Mouse (Mus musculus): ENCODE results near the gene Trappc5. TPM values are rescaled to one million over a fixed set of nuclear protein-coding genes. Genes with fewer than 3 reads are reported as not detected.

The Trappc5 gene
- polyA plus RNA-seq, 1 experiment = 30.5 TPM

DNA sequence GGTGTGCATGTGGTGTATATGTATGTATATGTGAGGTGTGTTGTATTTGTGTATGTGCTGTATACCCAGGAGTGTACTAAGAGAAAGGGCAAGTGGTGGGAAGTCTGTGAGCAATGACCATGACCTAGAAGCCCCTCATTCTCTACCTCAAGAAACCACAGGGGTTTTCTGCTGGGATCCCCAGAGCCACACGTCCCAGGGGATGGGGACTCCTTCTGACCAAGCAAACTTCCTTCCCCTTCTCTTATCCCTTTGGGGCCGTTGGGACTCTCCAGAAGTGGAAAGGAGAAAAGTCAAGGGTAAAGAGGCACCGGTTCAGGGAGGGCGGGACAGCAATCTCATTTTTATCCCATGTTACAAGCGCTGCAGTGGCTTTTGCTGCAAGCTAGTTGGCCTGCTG is 9.3 kb downstream of the Trappc5 start:
- Histone ChIP-seq H3K4me3 (ENCODE audit: insufficient read depth, low read depth, low read length) (no peak overlapping the region), H3K36me3 (ENCODE audit: control insufficient read depth, insufficient read depth, low read length) (no peaks in the 10 kb centered on the region), H3K4me1 (ENCODE audit: control insufficient read depth, insufficient read depth, low read length) (no peaks in the 10 kb centered on the region), H3K27me3 (replicated peaks; ENCODE audit: control insufficient read depth, insufficient read depth, low read length) (no peaks in the 10 kb centered on the region), H3K27ac (ENCODE audit: insufficient read depth, low read depth, low read length) (no peak overlapping the region)
- 66% methylated on average over 5 of the region's 5 CpGs for WGBS
- no peak for DNase-seq
- TF ChIP-seq POLR2A (IDR thresholded peaks at IDR 0.05; ENCODE audit: low read depth, low read length) (no peak), CTCF (conservative IDR thresholded peaks at IDR 0.05; ENCODE audit: insufficient read depth, insufficient read length, low read depth, low read length) (no peak)

GRCm38 (mm10) chr8:3687537-3687936 is 11.4 kb downstream of the Trappc5 start:
- H3K4me3 ChIP-seq (ENCODE audit: insufficient read depth, low read depth, low read length) = no peak overlapping the region
- no peak for DNase-seq
- no peaks in the 10 kb centered on the region for H3K4me1 ChIP-seq (ENCODE audit: control insufficient read depth, insufficient read depth, low read length)
- 72% methylated on average over 6 of the region's 6 CpGs for WGBS
- peak; percentile 20; the same call in 1 of the 2 replicates for TF ChIP-seq CTCF (conservative IDR thresholded peaks at IDR 0.05; ENCODE audit: insufficient read depth, insufficient read length, low read depth, low read length)
- TF ChIP-seq POLR2A (IDR thresholded peaks at IDR 0.05; ENCODE audit: low read depth, low read length) = no peak
- H3K27ac ChIP-seq (ENCODE audit: insufficient read depth, low read depth, low read length) = no peak overlapping the region
- no peaks in the 10 kb centered on the region for H3K36me3 ChIP-seq (ENCODE audit: control insufficient read depth, insufficient read depth, low read length)
- no peaks in the 10 kb centered on the region for H3K27me3 ChIP-seq (replicated peaks; ENCODE audit: control insufficient read depth, insufficient read depth, low read length)

- 61% methylated on average over 3 of the region's 3 CpGs for WGBS
- DNase-seq = no peak
- Histone ChIP-seq H3K4me3 (ENCODE audit: insufficient read depth, low read depth, low read length) (no peak overlapping the region), H3K27me3 (replicated peaks; ENCODE audit: control insufficient read depth, insufficient read depth, low read length) (no peaks in the 10 kb centered on the region), H3K4me1 (ENCODE audit: control insufficient read depth, insufficient read depth, low read length) (no peaks in the 10 kb centered on the region), H3K36me3 (ENCODE audit: control insufficient read depth, insufficient read depth, low read length) (no peaks in the 10 kb centered on the region), H3K27ac (ENCODE audit: insufficient read depth, low read depth, low read length) (no peak overlapping the region)
- TF ChIP-seq CTCF (conservative IDR thresholded peaks at IDR 0.05; ENCODE audit: insufficient read depth, insufficient read length, low read depth, low read length) (no peak), POLR2A (IDR thresholded peaks at IDR 0.05; ENCODE audit: low read depth, low read length) (no peak)
These were observed 14.7 kb downstream of the Trappc5 start for GRCm38 (mm10) chr8:3690774-3691173.

GRCm38 (mm10) chr8:3694121-3694520 is 18.0 kb downstream of the Trappc5 start, which contains the start of gene Fcer2a:
TSS of gene Fcer2a (minus strand) at chr8:3694175.
- Histone ChIP-seq H3K27ac (ENCODE audit: insufficient read depth, low read depth, low read length) (no peak within 1 kb of the TSS), H3K36me3 (ENCODE audit: control insufficient read depth, insufficient read depth, low read length) (no peaks in the 10 kb centered on the region), H3K4me3 (ENCODE audit: insufficient read depth, low read depth, low read length) (no peak within 1 kb of the TSS), H3K4me1 (ENCODE audit: control insufficient read depth, insufficient read depth, low read length) (no peaks in the 10 kb centered on the region), H3K27me3 (replicated peaks; ENCODE audit: control insufficient read depth, insufficient read depth, low read length) (no peaks in the 10 kb centered on the region)
- DNase-seq = no peak
- WGBS = 67% methylated on average over 3 of the region's 3 CpGs
- no peak for TF ChIP-seq POLR2A (IDR thresholded peaks at IDR 0.05; ENCODE audit: low read depth, low read length)
- no peak for TF ChIP-seq CTCF (conservative IDR thresholded peaks at IDR 0.05; ENCODE audit: insufficient read depth, insufficient read length, low read depth, low read length)

DNA sequence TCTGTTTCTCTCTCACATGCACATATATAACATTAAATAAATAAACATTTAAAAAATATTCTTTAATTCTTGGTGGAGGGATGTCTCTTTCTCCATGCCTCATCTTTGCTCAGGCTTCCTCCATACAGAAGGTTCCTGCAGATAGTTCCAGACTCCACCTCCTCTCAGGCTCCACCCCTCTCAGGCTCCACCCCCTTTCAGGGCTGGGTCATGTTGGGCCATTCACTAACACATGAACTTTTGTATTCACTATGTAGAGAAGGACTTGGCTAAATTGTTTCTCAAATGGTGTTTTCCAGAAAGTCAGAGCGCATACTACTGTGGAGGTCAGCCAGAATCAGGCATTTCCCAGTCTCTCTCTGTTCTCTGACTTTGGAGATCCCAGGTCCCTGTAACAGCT is 25.4 kb downstream of the Trappc5 start:
- H3K27ac ChIP-seq (ENCODE audit: insufficient read depth, low read depth, low read length) = no peak overlapping the region
- H3K4me3 ChIP-seq (ENCODE audit: insufficient read depth, low read depth, low read length) = no peak overlapping the region
- WGBS = 89% methylated on average over 1 of the region's 1 CpGs
- no peaks in the 10 kb centered on the region for H3K27me3 ChIP-seq (replicated peaks; ENCODE audit: control insufficient read depth, insufficient read depth, low read length)
- no peak for TF ChIP-seq POLR2A (IDR thresholded peaks at IDR 0.05; ENCODE audit: low read depth, low read length)
- TF ChIP-seq CTCF (conservative IDR thresholded peaks at IDR 0.05; ENCODE audit: insufficient read depth, insufficient read length, low read depth, low read length) = no peak
- H3K36me3 ChIP-seq (ENCODE audit: control insufficient read depth, insufficient read depth, low read length) = no peaks in the 10 kb centered on the region
- DNase-seq = no peak
- H3K4me1 ChIP-seq (ENCODE audit: control insufficient read depth, insufficient read depth, low read length) = no peaks in the 10 kb centered on the region

DNA sequence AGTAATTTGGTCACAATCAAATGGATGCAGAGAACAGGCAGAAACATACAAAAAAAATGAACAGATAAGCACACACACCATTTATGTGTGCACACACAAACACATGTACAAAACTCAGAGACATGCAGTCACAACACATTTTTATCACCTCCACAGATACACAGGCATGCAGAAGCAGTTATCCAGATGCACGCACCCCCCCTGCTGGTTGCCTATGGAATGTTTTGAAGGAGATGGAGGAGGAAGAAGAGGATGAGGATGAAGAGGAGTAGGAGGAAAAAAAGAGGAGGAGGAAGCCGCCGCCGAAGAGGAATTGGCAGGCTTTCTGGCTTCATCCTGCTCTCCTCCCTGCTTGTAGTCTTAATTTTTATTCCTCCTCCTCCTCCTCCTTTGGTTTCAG is 29.6 kb downstream of the Trappc5 start:
- no peak for TF ChIP-seq POLR2A (IDR thresholded peaks at IDR 0.05; ENCODE audit: low read depth, low read length)
- peak; percentile 49 for TF ChIP-seq CTCF (conservative IDR thresholded peaks at IDR 0.05; ENCODE audit: insufficient read depth, insufficient read length, low read depth, low read length)
- 50% methylated on average over 4 of the region's 4 CpGs for WGBS
- DNase-seq = peak; percentile 16
- Histone ChIP-seq H3K27me3 (replicated peaks; ENCODE audit: control insufficient read depth, insufficient read depth, low read length) (no peaks in the 10 kb centered on the region), H3K4me3 (ENCODE audit: insufficient read depth, low read depth, low read length) (no peak overlapping the region), H3K4me1 (ENCODE audit: control insufficient read depth, insufficient read depth, low read length) (no peaks in the 10 kb centered on the region), H3K27ac (ENCODE audit: insufficient read depth, low read depth, low read length) (no peak overlapping the region), H3K36me3 (ENCODE audit: control insufficient read depth, insufficient read depth, low read length) (no peaks in the 10 kb centered on the region)

DNA sequence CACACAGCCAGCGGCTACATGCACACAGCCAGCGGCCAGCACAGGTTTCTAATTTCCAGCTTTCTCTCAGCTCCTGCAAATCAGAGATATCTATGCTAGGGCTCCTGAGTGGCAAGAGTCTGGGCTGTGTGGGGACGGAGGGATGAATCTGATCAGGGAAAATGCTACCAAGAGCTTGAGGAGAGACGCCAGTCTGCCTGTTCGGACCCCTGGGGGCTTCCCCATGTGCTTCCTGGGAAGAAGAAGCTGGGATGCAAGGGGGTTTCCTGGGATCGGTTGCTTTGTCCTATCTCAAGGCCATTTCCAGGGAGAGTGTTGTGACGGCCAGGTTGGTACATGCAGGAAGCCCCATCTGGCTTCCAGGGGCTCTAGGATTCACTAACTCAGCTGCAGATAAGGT is 31.5 kb downstream of the Trappc5 start:
- Histone ChIP-seq H3K27me3 (replicated peaks; ENCODE audit: control insufficient read depth, insufficient read depth, low read length) (no peaks in the 10 kb centered on the region), H3K4me3 (ENCODE audit: insufficient read depth, low read depth, low read length) (no peak overlapping the region), H3K36me3 (ENCODE audit: control insufficient read depth, insufficient read depth, low read length) (no peaks in the 10 kb centered on the region), H3K4me1 (ENCODE audit: control insufficient read depth, insufficient read depth, low read length) (no peaks in the 10 kb centered on the region), H3K27ac (ENCODE audit: insufficient read depth, low read depth, low read length) (no peak overlapping the region)
- TF ChIP-seq POLR2A (IDR thresholded peaks at IDR 0.05; ENCODE audit: low read depth, low read length) (no peak), CTCF (conservative IDR thresholded peaks at IDR 0.05; ENCODE audit: insufficient read depth, insufficient read length, low read depth, low read length) (no peak)
- DNase-seq = no peak
- WGBS = 65% methylated on average over 7 of the region's 7 CpGs

Data from kidney, adult 2 months (tissue).